Mouse (Mus musculus): Measurements from ENCODE around the gene Tmem59l. TPM values are rescaled to one million over a fixed set of nuclear protein-coding genes. Genes with fewer than 3 reads are reported as not detected.
A peak's percentile ranks its signal among the peaks of the same experiment; 100 is the strongest.

Tmem59l gene
- polyA plus RNA-seq, 1 experiment: 4.2 TPM

- H3K9ac ChIP-seq (ENCODE audit: low read depth, poor library complexity, severe bottlenecking): no peak overlapping the region
- no peaks in the 10 kb centered on the region for H3K27me3 ChIP-seq (ENCODE audit: control insufficient read depth, insufficient read depth, low read length, poor library complexity, severe bottlenecking)
- no peak overlapping the region for H3K4me3 ChIP-seq (ENCODE audit: low read depth, low read length)
- H3K9me3 ChIP-seq (replicated peaks; ENCODE audit: control insufficient read depth, insufficient read depth, low read length, poor library complexity, severe bottlenecking): no peaks in the 10 kb centered on the region
- H3K27ac ChIP-seq (ENCODE audit: insufficient read depth, low read length): no peak overlapping the region
- H3K36me3 ChIP-seq (ENCODE audit: control insufficient read depth, insufficient read depth, low read length, poor library complexity, severe bottlenecking): peaks cover 28% of the 10 kb centered on the region
- peaks cover 3% of the 10 kb centered on the region for H3K4me1 ChIP-seq (ENCODE audit: control insufficient read depth, insufficient read depth, low read length)
- TF ChIP-seq POLR2A (IDR thresholded peaks at IDR 0.05; ENCODE audit: insufficient read depth, low read length): no peak
Observed at GRCm38 (mm10) chr8:70529299-70529698, 42.1 kb upstream of the Tmem59l start.

GRCm38 (mm10) chr8:70528182-70528797 is 41.1 kb upstream of the Tmem59l start:
- peaks cover 24% of the 10 kb centered on the region for H3K36me3 ChIP-seq (ENCODE audit: control insufficient read depth, insufficient read depth, low read length, poor library complexity, severe bottlenecking)
- no peaks in the 10 kb centered on the region for H3K27me3 ChIP-seq (ENCODE audit: control insufficient read depth, insufficient read depth, low read length, poor library complexity, severe bottlenecking)
- peak overlapping the region; percentile 94 for H3K9ac ChIP-seq (ENCODE audit: low read depth, poor library complexity, severe bottlenecking)
- H3K9me3 ChIP-seq (replicated peaks; ENCODE audit: control insufficient read depth, insufficient read depth, low read length, poor library complexity, severe bottlenecking): no peaks in the 10 kb centered on the region
- peak overlapping the region; percentile 84 for H3K27ac ChIP-seq (ENCODE audit: insufficient read depth, low read length)
- TF ChIP-seq EP300 (IDR thresholded peaks at IDR 0.05; ENCODE audit: insufficient read depth, low read depth, low read length): no peak
- no peak for TF ChIP-seq POLR2A (IDR thresholded peaks at IDR 0.05; ENCODE audit: insufficient read depth, low read length)
- TF ChIP-seq CTCF (IDR thresholded peaks at IDR 0.05; ENCODE audit: low read depth, low read length): no peak
- peaks cover 3% of the 10 kb centered on the region for H3K4me1 ChIP-seq (ENCODE audit: control insufficient read depth, insufficient read depth, low read length)
- H3K4me3 ChIP-seq (ENCODE audit: low read depth, low read length): peak overlapping the region; percentile 99

GRCm38 (mm10) chr8:70527512-70528181 is 40.5 kb upstream of the Tmem59l start, which contains the start of the genes Fkbp8 and Kxd1:
Fkbp8 (plus strand) TSS chr8:70527724.
Kxd1 (minus strand) TSS chr8:70527956.
- Histone ChIP-seq H3K9me3 (replicated peaks; ENCODE audit: control insufficient read depth, insufficient read depth, low read length, poor library complexity, severe bottlenecking) (no peaks in the 10 kb centered on the region), H3K4me3 (ENCODE audit: low read depth, low read length) (peak within 1 kb of the TSS; percentile 99)
- peak; percentile 77 for TF ChIP-seq POLR2A (IDR thresholded peaks at IDR 0.05; ENCODE audit: insufficient read depth, low read length)
- no peak for TF ChIP-seq CTCF (IDR thresholded peaks at IDR 0.05; ENCODE audit: low read depth, low read length)
- TF ChIP-seq EP300 (IDR thresholded peaks at IDR 0.05; ENCODE audit: insufficient read depth, low read depth, low read length): no peak

GRCm38 (mm10) chr8:70527111-70527511 is 40.0 kb upstream of the Tmem59l start:
- Histone ChIP-seq H3K9ac (ENCODE audit: low read depth, poor library complexity, severe bottlenecking) (peak overlapping the region; percentile 94), H3K9me3 (replicated peaks; ENCODE audit: control insufficient read depth, insufficient read depth, low read length, poor library complexity, severe bottlenecking) (no peaks in the 10 kb centered on the region), H3K27ac (ENCODE audit: insufficient read depth, low read length) (0 out of 2 replicates have a peak overlapping the region, but pooled peaks have one; percentile 36), H3K4me3 (ENCODE audit: low read depth, low read length) (peak overlapping the region; percentile 77), H3K27me3 (ENCODE audit: control insufficient read depth, insufficient read depth, low read length, poor library complexity, severe bottlenecking) (no peaks in the 10 kb centered on the region), H3K4me1 (ENCODE audit: control insufficient read depth, insufficient read depth, low read length) (peaks cover 3% of the 10 kb centered on the region), H3K36me3 (ENCODE audit: control insufficient read depth, insufficient read depth, low read length, poor library complexity, severe bottlenecking) (peaks cover 17% of the 10 kb centered on the region)
- TF ChIP-seq EP300 (IDR thresholded peaks at IDR 0.05; ENCODE audit: insufficient read depth, low read depth, low read length) (no peak), CTCF (IDR thresholded peaks at IDR 0.05; ENCODE audit: low read depth, low read length) (no peak), POLR2A (IDR thresholded peaks at IDR 0.05; ENCODE audit: insufficient read depth, low read length) (no peak)

More at GRCm38 (mm10) chr8:70527512-70528181, 40.5 kb upstream of the Tmem59l start, which contains the start of the genes Fkbp8 and Kxd1:
- peaks cover 20% of the 10 kb centered on the region for H3K36me3 ChIP-seq (ENCODE audit: control insufficient read depth, insufficient read depth, low read length, poor library complexity, severe bottlenecking)
- peaks cover 3% of the 10 kb centered on the region for H3K4me1 ChIP-seq (ENCODE audit: control insufficient read depth, insufficient read depth, low read length)
- H3K27me3 ChIP-seq (ENCODE audit: control insufficient read depth, insufficient read depth, low read length, poor library complexity, severe bottlenecking): no peaks in the 10 kb centered on the region
- H3K27ac ChIP-seq (ENCODE audit: insufficient read depth, low read length): peak within 1 kb of the TSS; percentile 84
- peak within 1 kb of the TSS; percentile 94 for H3K9ac ChIP-seq (ENCODE audit: low read depth, poor library complexity, severe bottlenecking)

- H3K36me3 ChIP-seq (ENCODE audit: control insufficient read depth, insufficient read depth, low read length, poor library complexity, severe bottlenecking): peaks cover 18% of the 10 kb centered on the region
- peak overlapping the region; percentile 91 for H3K9ac ChIP-seq (ENCODE audit: low read depth, poor library complexity, severe bottlenecking)
- TF ChIP-seq CTCF (IDR thresholded peaks at IDR 0.05; ENCODE audit: low read depth, low read length) (peak; percentile 20), POLR2A (IDR thresholded peaks at IDR 0.05; ENCODE audit: insufficient read depth, low read length) (no peak)
- H3K27ac ChIP-seq (ENCODE audit: insufficient read depth, low read length): peak overlapping the region; percentile 98
- peak overlapping the region; percentile 79 for H3K4me3 ChIP-seq (ENCODE audit: low read depth, low read length)
- H3K27me3 ChIP-seq (ENCODE audit: control insufficient read depth, insufficient read depth, low read length, poor library complexity, severe bottlenecking): no peaks in the 10 kb centered on the region
- no peaks in the 10 kb centered on the region for H3K9me3 ChIP-seq (replicated peaks; ENCODE audit: control insufficient read depth, insufficient read depth, low read length, poor library complexity, severe bottlenecking)
- peaks cover 3% of the 10 kb centered on the region for H3K4me1 ChIP-seq (ENCODE audit: control insufficient read depth, insufficient read depth, low read length)
Observed at GRCm38 (mm10) chr8:70522592-70523403, 35.6 kb upstream of the Tmem59l start.
